Mouse (Mus musculus) hindbrain, embryonic 11.5 days (tissue): Measurements from ENCODE around the gene Atraid. TPM values are rescaled to one million over a fixed set of nuclear protein-coding genes. Genes with fewer than 3 reads are reported as not detected.

Source experiments
- ATAC-seq: fragments of 200-750 bp; cut with Nextera tagmentation; 2 replicates; pipeline ENCODE4 v1.8.0; 2017; ENCODE audit warnings: mild to moderate bottlenecking, moderate TSS enrichment, moderate library complexity; ENCODE audit not compliant: low FRiP score
- DNase-seq: peaks from one replicate; pipeline ENCODE4 v3.0.0-alpha.2; 2015; ENCODE audit warnings: low spot score
- H3K27ac ChIP-seq: fragments of 300-500 bp; sonication (generic); 2 replicates; pipeline ENCODE4 v1.5.1; 2014; ENCODE audit warnings: mild to moderate bottlenecking, low read depth, low read length
- H3K27me3 ChIP-seq: fragments of 300-500 bp; sonication (generic); 2 replicates; pipeline ENCODE4 v1.6.1; 2014; ENCODE audit warnings: mild to moderate bottlenecking, low read length, moderate library complexity, mixed read lengths; ENCODE audit not compliant: control insufficient read depth, insufficient read depth
- H3K36me3 ChIP-seq: fragments of 300-500 bp; sonication (generic); 2 replicates; pipeline ENCODE4 v1.6.1; 2014; ENCODE audit warnings: mild to moderate bottlenecking, low read length, moderate library complexity, mixed read lengths; ENCODE audit not compliant: control insufficient read depth, insufficient read depth
- H3K4me1 ChIP-seq: fragments of 300-500 bp; sonication (generic); replicated peaks from 2 replicates; pipeline ENCODE4 v1.6.1; 2014; ENCODE audit warnings: low read length, mixed read lengths; ENCODE audit not compliant: control insufficient read depth, insufficient read depth
- H3K4me2 ChIP-seq: fragments of 300-500 bp; sonication (generic); replicated peaks from 2 replicates; pipeline ENCODE4 v1.6.1; 2014; ENCODE audit warnings: mild to moderate bottlenecking, low read depth, low read length
- H3K4me3 ChIP-seq: fragments of 300-500 bp; sonication (generic); 2 replicates; pipeline ENCODE4 v1.5.1; 2014; ENCODE audit warnings: low read depth, low read length
- H3K9ac ChIP-seq: fragments of 300-500 bp; sonication (generic); 2 replicates; pipeline ENCODE4 v1.6.1; 2014; ENCODE audit warnings: low read depth, low read length
- H3K9me3 ChIP-seq: fragments of 300-500 bp; sonication (generic); 2 replicates; pipeline ENCODE4 v1.6.1; 2016; ENCODE audit warnings: low read length; ENCODE audit not compliant: control insufficient read depth
- WGBS: fragments of 180-500 bp; shearing (Covaris S2); extraction: QIAGEN DNeasy Blood & Tissue Kit; methylation state at CpG from one replicate; pipeline ENCODE4 v1.1.7; 2014; 5-methylcytosine and 5-hydroxymethylcytosine counted together
- polyA plus RNA-seq: library from polyadenylated mRNA; unstranded; fragments of >200 nt; fragmentation: Nextera tagmentation; extraction: Ambion mirVana; gene quantifications from 2 replicates; pipeline ENCODE4 v1.2.1, GENCODE M21; 2014

Gene Atraid
- polyA plus RNA-seq, 1 experiment from 2014 or later = 117 TPM

- no peaks in the 10 kb centered on the region for H3K9me3 ChIP-seq
- H3K27me3 ChIP-seq = peaks cover 71% of the 10 kb centered on the region
- WGBS = under 1% methylated on average over 59 of the region's 59 CpGs
- no peak overlapping the region for H3K9ac ChIP-seq
- H3K36me3 ChIP-seq = no peaks in the 10 kb centered on the region
- H3K27ac ChIP-seq = no peak overlapping the region
- peaks cover 6% of the 10 kb centered on the region for H3K4me1 ChIP-seq
- 0 out of 2 replicates have a peak, but pooled peaks have one; percentile 22 for ATAC-seq
- peak; percentile 61 for DNase-seq
- H3K4me3 ChIP-seq = peak overlapping the region; percentile 23
- H3K4me2 ChIP-seq = peak overlapping the region; percentile 37
These were observed 46.9 kb downstream of the Atraid start for GRCm38 (mm10) chr5:31094799-31095691.

- ATAC-seq (no peak), DNase-seq (no peak)
- Histone ChIP-seq H3K4me2 (peak overlapping the region; percentile 37; the same call in 1 of the 2 replicates), H3K27ac (no peak overlapping the region), H3K9ac (no peak overlapping the region), H3K36me3 (no peaks in the 10 kb centered on the region), H3K27me3 (peaks cover 66% of the 10 kb centered on the region), H3K4me1 (peaks cover 6% of the 10 kb centered on the region), H3K4me3 (peak overlapping the region; percentile 23), H3K9me3 (no peaks in the 10 kb centered on the region)
- WGBS = 26% methylated on average over 11 of the region's 11 CpGs
These were observed 47.8 kb downstream of the Atraid start for GRCm38 (mm10) chr5:31095711-31096480.

Other genes with a start within 250 kb of the Atraid start
- 34.1 and 38.2 TPM in 2 replicates for gene Mapre3, start 233.7 kb upstream of the Atraid start, polyA plus RNA-seq
- gene Tmem214, start 180.3 kb upstream of the Atraid start, polyA plus RNA-seq = 33.3 and 37.1 TPM in 2 replicates
- 21.5 and 24.0 TPM in 2 replicates for gene Agbl5, start 159.6 kb upstream of the Atraid start, polyA plus RNA-seq
- gene Ost4, start 140.5 kb upstream of the Atraid start, polyA plus RNA-seq = 335 and 338 TPM in 2 replicates
- 46.0 and 48.5 TPM in 2 replicates for gene Emilin1, start 134.9 kb upstream of the Atraid start, polyA plus RNA-seq
- gene Khk, start 126.9 kb upstream of the Atraid start, polyA plus RNA-seq = 4.2 and 7.8 TPM in 2 replicates
- 6.9 and 7.6 TPM in 2 replicates for gene Cgref1, start 102.7 kb upstream of the Atraid start, polyA plus RNA-seq
- 96.7 and 99.1 TPM in 2 replicates for gene Preb, start 88.0 kb upstream of the Atraid start, polyA plus RNA-seq
- not detected in 2 replicates for gene Tcf23, start 79.7 kb upstream of the Atraid start, polyA plus RNA-seq
- 6.3 and 7.6 TPM in 2 replicates for gene Slc5a6, start 612 bp downstream of the Atraid start, polyA plus RNA-seq
- 19.7 and 19.8 TPM in 2 replicates for gene Cad, start 6.5 kb downstream of the Atraid start, polyA plus RNA-seq
- gene Dnajc5g, start 58.0 kb downstream of the Atraid start, polyA plus RNA-seq = not detected in 2 replicates
- gene Slc30a3, start 59.9 kb downstream of the Atraid start, polyA plus RNA-seq = 8.4 and 9.2 TPM in 2 replicates
- 0.10 TPM in 1 of 2 replicates, not detected in the other for gene Trim54, start 68.4 kb downstream of the Atraid start, polyA plus RNA-seq
- not detected in 2 replicates for gene Ucn, start 90.5 kb downstream of the Atraid start, polyA plus RNA-seq
- 49.9 and 57.1 TPM in 2 replicates for gene Mpv17, start 105.9 kb downstream of the Atraid start, polyA plus RNA-seq
- gene Gm29609, start 131.6 kb downstream of the Atraid start, polyA plus RNA-seq = 0.46 and 1.4 TPM in 2 replicates
- 66.4 and 72.6 TPM in 2 replicates for gene Gtf3c2, start 131.8 kb downstream of the Atraid start, polyA plus RNA-seq
- gene Snx17, start 144.9 kb downstream of the Atraid start, polyA plus RNA-seq = 133 and 146 TPM in 2 replicates
- 65.8 and 66.5 TPM in 2 replicates for gene Eif2b4, start 145.1 kb downstream of the Atraid start, polyA plus RNA-seq
- gene Zfp513, start 154.0 kb downstream of the Atraid start, polyA plus RNA-seq = 4.9 and 5.7 TPM in 2 replicates
- 148 and 156 TPM in 2 replicates for gene Ppm1g, start 172.4 kb downstream of the Atraid start, polyA plus RNA-seq
- gene Nrbp1, start 192.6 kb downstream of the Atraid start, polyA plus RNA-seq = 141 and 148 TPM in 2 replicates
- gene Gm9970, start 192.9 kb downstream of the Atraid start, polyA plus RNA-seq = 0.50 and 0.80 TPM in 2 replicates
- 3.4 and 5.6 TPM in 2 replicates for gene Krtcap3, start 203.4 kb downstream of the Atraid start, polyA plus RNA-seq
- 28.8 and 30.8 TPM in 2 replicates for gene Ift172, start 242.8 kb downstream of the Atraid start, polyA plus RNA-seq
- 46.7 and 50.6 TPM in 2 replicates for gene Fndc4, start 247.8 kb downstream of the Atraid start, polyA plus RNA-seq
- gene Gckr, start 249.1 kb downstream of the Atraid start, polyA plus RNA-seq = not detected in 2 replicates